Mouse (Mus musculus) heart, adult 2 months (tissue): ENCODE data around the gene Vps33a. TPM values are rescaled to one million over a fixed set of nuclear protein-coding genes. Genes with fewer than 3 reads are reported as not detected.

ENCODE experiments used
- DNase-seq, 2 experiments: peaks; one replicate each; pipeline ENCODE4 v3.0.0; 2021
- H3K27ac ChIP-seq: fragments of 200-600 bp; 2 replicates; pipeline ENCODE4 v1.8.1; 2022
- H3K27me3 ChIP-seq: fragments of 200-500 bp; 2 replicates; pipeline ENCODE4 v1.6.1; 2012; ENCODE audit warnings: mild to moderate bottlenecking, low read length, inconsistent platforms, mixed read lengths; ENCODE audit not compliant: control insufficient read depth, insufficient read depth
- H3K36me3 ChIP-seq: fragments of 200-500 bp; 2 replicates; pipeline ENCODE4 v1.6.1; 2012; ENCODE audit warnings: low read length, inconsistent platforms; ENCODE audit not compliant: control insufficient read depth, insufficient read depth
- H3K4me1 ChIP-seq: fragments of 200-500 bp; 2 replicates; pipeline ENCODE4 v1.6.1; 2011; ENCODE audit warnings: low read length; ENCODE audit not compliant: control insufficient read depth, insufficient read depth
- H3K4me3 ChIP-seq: fragments of 200-600 bp; 2 replicates; pipeline ENCODE4 v1.8.1; 2022
- H3K79me2 ChIP-seq: fragments of 200-500 bp; replicated peaks from 2 replicates; pipeline ENCODE4 v1.6.1; 2012; ENCODE audit warnings: mild to moderate bottlenecking, inconsistent platforms, low read length, moderate library complexity, mixed read lengths; ENCODE audit not compliant: control insufficient read depth, insufficient read depth
- H3K9ac ChIP-seq: fragments of 200-500 bp; 2 replicates; pipeline ENCODE4 v1.6.1; 2012; ENCODE audit warnings: low read depth, mild to moderate bottlenecking, control low read depth, inconsistent platforms, low read length, mixed read lengths
- CTCF ChIP-seq: fragments of 200-600 bp; IDR thresholded peaks from 2 replicates; pipeline ENCODE4 v1.8.1; 2022; ENCODE audit warnings: antibody characterized with exemption, mild to moderate bottlenecking, moderate library complexity
- EP300 ChIP-seq: fragments of 200-500 bp; IDR thresholded peaks from 2 replicates; pipeline ENCODE4 v1.6.1; 2011; ENCODE audit warnings: low read depth, low read length, control low read depth; ENCODE audit not compliant: insufficient read depth
- POLR2A ChIP-seq: fragments of 200-500 bp; IDR thresholded peaks from 2 replicates; pipeline ENCODE4 v1.6.1; 2011; ENCODE audit warnings: mild to moderate bottlenecking, low read depth, low read length, control low read depth; ENCODE audit not compliant: insufficient read depth
- WGBS: fragments of 180-500 bp; shearing (Covaris S2); methylation state at CpG from one replicate; pipeline ENCODE4 v1.1.7; 2018; 5-methylcytosine and 5-hydroxymethylcytosine counted together
- intact Hi-C: fragments of 180-260 bp; cut with DNase I; formaldehyde crosslinking; loops from one replicate; pipeline ENCODE4 v1.15.1; 2025
- long read RNA-seq: library from polyadenylated mRNA; stranded (forward); transcript quantifications from one replicate; pipeline ENCODE4 v2.0.0, GENCODE M21; 2021
- polyA plus RNA-seq: library from polyadenylated mRNA; depleted of rRNA; stranded (reverse); fragments of >200 nt; gene quantifications from 2 replicates; pipeline ENCODE4 v1.2.3, GENCODE M21; 2012; rRNA removed
- total RNA-seq, 2 experiments: library from RNA; stranded (reverse); gene quantifications; 2 replicates each; pipeline ENCODE4 v1.2.3; 2021

Vps33a gene
- 10 to 100 TPM; 26.2 to 32.1 TPM for total RNA-seq
- 13.0 and 19.9 TPM in 2 replicates for polyA plus RNA-seq
- long read RNA-seq, full-length matches to known transcripts, result 37 of 48 reads
- long read RNA-seq, partial matches to known transcripts, result 5 of 48 reads
- long read RNA-seq, other reads (novel, unspliced or antisense), result 6 of 48 reads

GRCm38 (mm10) chr5:123572357-123573186 is at the start of gene Vps33a:
Vps33a (minus strand) TSS chr5:123573038.
- DNase-seq, result peak; percentile 96 to 97
- intact Hi-C loops, result no loop called here
- H3K27me3 ChIP-seq, result no peaks in the 10 kb centered on the region
- TF ChIP-seq EP300 (peak; percentile 92), POLR2A (peak; percentile 91), CTCF (no peak)
- H3K4me1 ChIP-seq, result no peaks in the 10 kb centered on the region
- peak within 1 kb of the TSS; percentile 98 for H3K9ac ChIP-seq
- peaks cover 4% of the 10 kb centered on the region; the same call in 1 of the 2 replicates for H3K79me2 ChIP-seq
- H3K27ac ChIP-seq, result peak within 1 kb of the TSS; percentile 86
- peak within 1 kb of the TSS; percentile 66 for H3K4me3 ChIP-seq
- no peaks in the 10 kb centered on the region for H3K36me3 ChIP-seq
- under 1% methylated on average over 54 of the region's 54 CpGs for WGBS

GRCm38 (mm10) chr5:123622421-123622820 is 49.6 kb upstream of the Vps33a start:
- H3K27me3 ChIP-seq, result no peaks in the 10 kb centered on the region
- no peak for TF ChIP-seq EP300
- TF ChIP-seq POLR2A, result no peak
- no peak for TF ChIP-seq CTCF
- H3K4me3 ChIP-seq, result no peak overlapping the region
- no peaks in the 10 kb centered on the region for H3K4me1 ChIP-seq
- H3K79me2 ChIP-seq, result 0 out of 2 replicates have a peak, but pooled peaks cover 1% of the 10 kb centered on the region
- no peak overlapping the region for H3K27ac ChIP-seq
- H3K36me3 ChIP-seq, result peaks cover 2% of the 10 kb centered on the region; the same call in 1 of the 2 replicates
- 86% methylated on average over 13 of the region's 13 CpGs for WGBS
- DNase-seq, result no peak
- intact Hi-C loops, result no loop called here
- no peak overlapping the region for H3K9ac ChIP-seq

GRCm38 (mm10) chr5:123618558-123618957 is 45.7 kb upstream of the Vps33a start:
- no peak overlapping the region for H3K27ac ChIP-seq
- 0 out of 2 replicates have a peak, but pooled peaks cover 1% of the 10 kb centered on the region for H3K79me2 ChIP-seq
- no peak for TF ChIP-seq EP300
- peak; percentile 76 for TF ChIP-seq CTCF
- no peak for TF ChIP-seq POLR2A
- no peaks in the 10 kb centered on the region for H3K27me3 ChIP-seq
- no peak overlapping the region for H3K4me3 ChIP-seq
- H3K4me1 ChIP-seq, result no peaks in the 10 kb centered on the region
- intact Hi-C loops, result no loop called here
- H3K36me3 ChIP-seq, result peaks cover 2% of the 10 kb centered on the region; the same call in 1 of the 2 replicates
- H3K9ac ChIP-seq, result no peak overlapping the region
- WGBS, result 82% methylated on average over 2 of the region's 2 CpGs
- no peak for DNase-seq

GRCm38 (mm10) chr5:123614246-123614645 is 41.4 kb upstream of the Vps33a start:
- WGBS, result 88% methylated on average over 24 of the region's 24 CpGs
- Histone ChIP-seq H3K4me1 (no peaks in the 10 kb centered on the region), H3K79me2 (no peaks in the 10 kb centered on the region), H3K27me3 (no peaks in the 10 kb centered on the region), H3K36me3 (no peaks in the 10 kb centered on the region), H3K4me3 (no peak overlapping the region), H3K9ac (no peak overlapping the region), H3K27ac (no peak overlapping the region)
- intact Hi-C loops, result no loop called here
- TF ChIP-seq POLR2A, result no peak
- no peak for TF ChIP-seq CTCF
- TF ChIP-seq EP300, result no peak
- no peak for DNase-seq

- DNase-seq, result peak; percentile 70 to 77
Observed at GRCm38 (mm10) chr5:123609843-123610242, 37.0 kb upstream of the Vps33a start.

GRCm38 (mm10) chr5:123609416-123609815 is 36.6 kb upstream of the Vps33a start:
- DNase-seq, result no peak
- Histone ChIP-seq H3K4me1 (peaks cover 2% of the 10 kb centered on the region; the same call in 1 of the 2 replicates), H3K79me2 (0 out of 2 replicates have a peak, but pooled peaks cover 2% of the 10 kb centered on the region), H3K4me3 (no peak overlapping the region), H3K27ac (no peak overlapping the region), H3K9ac (no peak overlapping the region), H3K27me3 (no peaks in the 10 kb centered on the region), H3K36me3 (peaks cover 3% of the 10 kb centered on the region; the same call in 1 of the 2 replicates)
- 90% methylated on average over 7 of the region's 7 CpGs for WGBS
- intact Hi-C loops, result loop anchor here (5.0 kb wide), 1 partner anchor 162 kb away; no protein-coding TSS in a partner anchor
- no peak for TF ChIP-seq POLR2A

More at GRCm38 (mm10) chr5:123609843-123610242, 37.0 kb upstream of the Vps33a start:
- H3K36me3 ChIP-seq, result no peaks in the 10 kb centered on the region
- no peak overlapping the region for H3K4me3 ChIP-seq
- peaks cover 2% of the 10 kb centered on the region; the same call in 1 of the 2 replicates for H3K4me1 ChIP-seq
- 25% methylated on average over 4 of the region's 4 CpGs for WGBS
- H3K27ac ChIP-seq, result no peak overlapping the region
- no peaks in the 10 kb centered on the region for H3K27me3 ChIP-seq
- 0 out of 2 replicates have a peak, but pooled peaks cover 2% of the 10 kb centered on the region for H3K79me2 ChIP-seq
- TF ChIP-seq EP300 (peak; percentile 71; the same call in 1 of the 2 replicates), CTCF (peak; percentile 96), POLR2A (no peak)
- intact Hi-C loops, result loop anchor here (5.0 kb wide), 1 partner anchor 163 kb away; no protein-coding TSS in a partner anchor
- no peak overlapping the region for H3K9ac ChIP-seq
